Mouse (Mus musculus) kidney, postnatal 0 days (tissue): Measurements from ENCODE around the gene Rd3l. TPM values are rescaled to one million over a fixed set of nuclear protein-coding genes. Genes with fewer than 3 reads are reported as not detected.
"Not testable (repeated sequence)": the region's sequence is repeated elsewhere in the genome, so short reads cannot be mapped to it uniquely, and the experiment has no call there.

Experiments used
- ATAC-seq: fragments of 200-750 bp; cut with Nextera tagmentation; replicated peaks from 2 replicates; pipeline ENCODE4 v1.8.0; 2017; ENCODE audit warnings: low read depth, moderate number of reproducible peaks, moderate TSS enrichment, moderate library complexity; ENCODE audit not compliant: low FRiP score
- DNase-seq: peaks from one replicate; pipeline ENCODE4 v3.0.0-alpha.2; 2016; ENCODE audit warnings: low spot score
- H3K27ac ChIP-seq: fragments of 300-500 bp; sonication (generic); 2 replicates; pipeline ENCODE4 v1.5.1; 2014; ENCODE audit warnings: mild to moderate bottlenecking
- H3K27me3 ChIP-seq: fragments of 300-500 bp; sonication (generic); 2 replicates; pipeline ENCODE4 v1.6.1; 2014; ENCODE audit warnings: low read length, mixed read lengths; ENCODE audit not compliant: insufficient read depth
- H3K36me3 ChIP-seq: fragments of 300-500 bp; sonication (generic); 2 replicates; pipeline ENCODE4 v1.6.1; 2014; ENCODE audit warnings: low read length, mixed read lengths; ENCODE audit not compliant: insufficient read depth
- H3K4me1 ChIP-seq: fragments of 300-500 bp; sonication (generic); replicated peaks from 2 replicates; pipeline ENCODE4 v1.6.1; 2014; ENCODE audit warnings: antibody characterized with exemption, low read length, mixed read lengths; ENCODE audit not compliant: insufficient read depth
- H3K4me2 ChIP-seq: fragments of 300-500 bp; sonication (generic); 2 replicates; pipeline ENCODE4 v1.6.1; 2014; ENCODE audit warnings: mild to moderate bottlenecking, low read length, moderate library complexity, mixed read lengths
- H3K4me3 ChIP-seq: fragments of 300-500 bp; sonication (generic); replicated peaks from 2 replicates; pipeline ENCODE4 v1.5.1; 2014; ENCODE audit warnings: low read depth, low read length
- H3K9ac ChIP-seq: fragments of 300-500 bp; sonication (generic); 2 replicates; pipeline ENCODE4 v1.6.1; 2014; ENCODE audit warnings: low read depth, low read length
- H3K9me3 ChIP-seq: fragments of 300-500 bp; sonication (generic); replicated peaks from 2 replicates; pipeline ENCODE4 v1.6.1; 2016; ENCODE audit warnings: low read length, inconsistent platforms, mixed read lengths
- CTCF ChIP-seq: IDR thresholded peaks from 2 replicates; pipeline ENCODE4 v1.5.1; 2016; ENCODE audit warnings: antibody characterized with exemption, low read depth, mild to moderate bottlenecking, moderate library complexity
- WGBS: fragments of 180-500 bp; shearing (Covaris S2); extraction: QIAGEN DNeasy Blood & Tissue Kit; methylation state at CpG from one replicate; pipeline ENCODE4 v1.1.7; 2014; 5-methylcytosine and 5-hydroxymethylcytosine counted together
- polyA plus RNA-seq: library from polyadenylated mRNA; unstranded; fragments of >200 nt; fragmentation: Nextera tagmentation; extraction: Ambion mirVana; gene quantifications from 2 replicates; pipeline ENCODE4 v1.2.1, GENCODE M21; 2015

Gene Rd3l
- polyA plus RNA-seq, 1 experiment from 2014 or later = not detected

GRCm38 (mm10) chr12:111956173-111956572 lies 24.9 kb downstream of the Rd3l start:
- Histone ChIP-seq H3K9ac (no peak overlapping the region), H3K4me1 (no peaks in the 10 kb centered on the region), H3K27ac (no peak overlapping the region), H3K4me3 (no peak overlapping the region), H3K4me2 (no peak overlapping the region), H3K36me3 (peaks cover 13% of the 10 kb centered on the region; the same call in 1 of the 2 replicates), H3K27me3 (no peaks in the 10 kb centered on the region), H3K9me3 (no peaks in the 10 kb centered on the region)
- 80% methylated on average over 5 of the region's 5 CpGs for WGBS
- DNase-seq = no peak
- no peak for ATAC-seq
- no peak for TF ChIP-seq CTCF

- DNase-seq = no peak
- no peaks in the 10 kb centered on the region for H3K36me3 ChIP-seq
- H3K9me3 ChIP-seq = no peaks in the 10 kb centered on the region
- 32% methylated on average over 5 of the region's 5 CpGs for WGBS
- no peak overlapping the region for H3K4me3 ChIP-seq
- no peak for TF ChIP-seq CTCF
- H3K4me1 ChIP-seq = no peaks in the 10 kb centered on the region
- 0 out of 2 replicates have a peak, but pooled peaks have one; percentile 25 for ATAC-seq
- peak overlapping the region; percentile 62 for H3K27ac ChIP-seq
- no peak overlapping the region for H3K4me2 ChIP-seq
- H3K27me3 ChIP-seq = no peaks in the 10 kb centered on the region
- no peak overlapping the region for H3K9ac ChIP-seq
Measured at GRCm38 (mm10) chr12:111951701-111952100, 29.4 kb downstream of the Rd3l start.

GRCm38 (mm10) chr12:111950486-111950885 lies 30.6 kb downstream of the Rd3l start:
- Histone ChIP-seq H3K36me3 (no peaks in the 10 kb centered on the region), H3K9ac (no peak overlapping the region), H3K9me3 (no peaks in the 10 kb centered on the region), H3K27me3 (no peaks in the 10 kb centered on the region), H3K4me2 (no peak overlapping the region), H3K4me3 (no peak overlapping the region), H3K4me1 (peaks cover 1% of the 10 kb centered on the region; the same call in 1 of the 2 replicates), H3K27ac (no peak overlapping the region)
- WGBS = 70% methylated on average over 5 of the region's 5 CpGs
- ATAC-seq (no peak), DNase-seq (no peak)
- no peak for TF ChIP-seq CTCF

- peak; percentile 90 for DNase-seq
- peak overlapping the region; percentile 79 for H3K27ac ChIP-seq
- peak; percentile 84 for TF ChIP-seq CTCF
- no peak overlapping the region for H3K4me3 ChIP-seq
- 47% methylated on average over 2 of the region's 2 CpGs for WGBS
- no peak overlapping the region for H3K4me2 ChIP-seq
- H3K4me1 ChIP-seq = peaks cover 16% of the 10 kb centered on the region; the same call in 1 of the 2 replicates
- no peak overlapping the region for H3K9ac ChIP-seq
- H3K36me3 ChIP-seq = no peaks in the 10 kb centered on the region
- ATAC-seq = peak; percentile 27; the same call in 1 of the 2 replicates
- no peaks in the 10 kb centered on the region for H3K27me3 ChIP-seq
- H3K9me3 ChIP-seq = no peaks in the 10 kb centered on the region
Measured at GRCm38 (mm10) chr12:111946716-111947115, 34.4 kb downstream of the Rd3l start.

- H3K36me3 ChIP-seq, H3K27me3 ChIP-seq, H3K9me3 ChIP-seq, DNase-seq, H3K4me3 ChIP-seq, H3K4me2 ChIP-seq: not testable (repeated sequence)
- H3K9ac ChIP-seq = 0 out of 2 replicates have a peak overlapping the region, but pooled peaks have one; percentile 18
- peak; percentile 73 for ATAC-seq
- H3K4me1 ChIP-seq = peaks cover 16% of the 10 kb centered on the region; the same call in 1 of the 2 replicates
- H3K27ac ChIP-seq = peak overlapping the region; percentile 90
- WGBS = 43% methylated on average over 10 of the region's 15 CpGs
Measured at GRCm38 (mm10) chr12:111945765-111946655, 35.1 kb downstream of the Rd3l start.

GRCm38 (mm10) chr12:111945115-111945514 lies 36.0 kb downstream of the Rd3l start:
- 17% methylated on average over 8 of the region's 8 CpGs for WGBS
- 0 out of 2 replicates have a peak, but pooled peaks have one; percentile 16 for ATAC-seq

GRCm38 (mm10) chr12:111944065-111944987 lies 36.8 kb downstream of the Rd3l start:
- not testable (repeated sequence) for H3K4me3 ChIP-seq, H3K27me3 ChIP-seq, H3K9me3 ChIP-seq, DNase-seq, H3K9ac ChIP-seq, H3K36me3 ChIP-seq
- WGBS = 52% methylated on average over 13 of the region's 20 CpGs
- Histone ChIP-seq H3K27ac (peak overlapping the region; percentile 90), H3K4me2 (0 out of 2 replicates have a peak overlapping the region, but pooled peaks have one; percentile 24), H3K4me1 (peaks cover 16% of the 10 kb centered on the region; the same call in 1 of the 2 replicates)
- peak; percentile 72 for ATAC-seq

More at GRCm38 (mm10) chr12:111945115-111945514, 36.0 kb downstream of the Rd3l start:
- Histone ChIP-seq H3K9ac (0 out of 2 replicates have a peak overlapping the region, but pooled peaks have one; percentile 18), H3K36me3 (no peaks in the 10 kb centered on the region), H3K27me3 (no peaks in the 10 kb centered on the region), H3K4me1 (peaks cover 16% of the 10 kb centered on the region; the same call in 1 of the 2 replicates), H3K4me2 (0 out of 2 replicates have a peak overlapping the region, but pooled peaks have one; percentile 3), H3K4me3 (no peak overlapping the region), H3K27ac (peak overlapping the region; percentile 90), H3K9me3 (no peaks in the 10 kb centered on the region)
- peak; percentile 83 for DNase-seq
- no peak for TF ChIP-seq CTCF
